Mouse (Mus musculus) MN1 (cell line): ENCODE measurements around the gene Pigu.

Source experiments
- DNase-seq: peaks from one replicate; pipeline ENCODE4 v3.0.0-alpha.2; 2016; ENCODE audit warnings: low spot score

Gene Pigu

GRCm38 (mm10) chr2:155235746-155236361, 121.4 kb downstream of the Pigu start:
- DNase-seq, result peak; percentile 37
